Mouse (Mus musculus): Measurements from ENCODE around the gene Dll1.

The Dll1 gene

DNA sequence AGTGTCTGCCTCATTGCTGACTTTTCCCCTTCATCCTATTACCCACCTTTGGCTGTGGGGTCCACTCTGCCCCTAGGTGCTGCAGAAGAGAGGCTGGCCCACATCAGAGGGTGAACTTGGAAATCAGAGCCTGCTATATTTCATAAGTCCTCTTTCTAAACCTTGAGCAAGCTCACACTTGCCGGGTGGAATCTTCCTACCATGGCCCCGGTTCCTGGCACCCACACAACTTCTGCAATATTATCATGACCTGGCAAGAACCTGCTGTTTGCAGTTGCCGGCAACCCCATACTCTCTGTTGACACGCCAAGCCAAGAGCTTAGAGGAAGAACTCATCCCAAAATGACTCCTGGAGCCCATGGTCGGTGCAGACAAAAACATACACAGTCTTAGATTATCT, 49.6 kb downstream of the Dll1 start:
- DNase-seq (ENCODE audit: low spot score in 2 of 2): no peak

DNA sequence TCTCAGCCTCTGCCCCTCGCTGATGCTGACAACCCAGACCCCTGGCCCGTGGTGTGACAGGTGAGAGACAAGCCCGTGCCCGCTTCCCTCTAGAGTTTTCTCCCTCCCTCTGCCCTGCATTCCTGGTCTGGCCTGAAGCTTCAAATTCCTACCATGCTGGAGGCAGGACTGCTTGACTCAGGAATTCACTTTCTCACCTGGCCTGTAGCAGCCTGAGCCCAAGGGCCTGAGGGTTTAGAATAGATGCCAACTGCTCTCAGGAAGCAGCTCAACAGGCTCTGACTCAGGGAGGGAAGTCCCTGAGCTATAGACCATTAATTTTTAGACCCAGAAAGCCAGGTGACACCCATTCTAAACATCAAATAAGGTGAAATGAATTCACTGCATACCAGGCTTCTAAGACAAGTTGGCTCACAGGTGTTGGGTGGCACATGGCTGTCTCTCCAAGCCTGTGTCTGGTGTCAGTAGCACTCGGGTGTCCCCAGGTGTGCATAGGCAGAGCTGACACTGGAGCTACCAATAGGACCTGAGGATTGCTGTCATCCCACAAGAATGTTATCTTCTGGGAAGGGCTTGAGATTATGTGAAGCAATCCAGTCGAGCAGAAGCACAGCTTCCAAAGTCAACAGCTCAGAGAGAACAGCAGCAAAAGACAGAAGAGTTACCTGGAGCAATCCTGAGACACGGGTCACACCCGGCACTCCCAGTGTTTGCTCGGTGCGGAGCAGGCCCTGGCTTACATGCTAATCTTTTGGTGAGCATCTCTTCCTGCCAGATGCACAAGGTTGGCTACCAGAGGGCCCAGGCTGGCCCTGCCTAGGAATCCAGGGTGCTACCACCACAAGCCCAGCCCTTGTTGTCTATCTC, 50.5 kb downstream of the Dll1 start:
- no peak for DNase-seq (ENCODE audit: low spot score in 2 of 2)

DNA sequence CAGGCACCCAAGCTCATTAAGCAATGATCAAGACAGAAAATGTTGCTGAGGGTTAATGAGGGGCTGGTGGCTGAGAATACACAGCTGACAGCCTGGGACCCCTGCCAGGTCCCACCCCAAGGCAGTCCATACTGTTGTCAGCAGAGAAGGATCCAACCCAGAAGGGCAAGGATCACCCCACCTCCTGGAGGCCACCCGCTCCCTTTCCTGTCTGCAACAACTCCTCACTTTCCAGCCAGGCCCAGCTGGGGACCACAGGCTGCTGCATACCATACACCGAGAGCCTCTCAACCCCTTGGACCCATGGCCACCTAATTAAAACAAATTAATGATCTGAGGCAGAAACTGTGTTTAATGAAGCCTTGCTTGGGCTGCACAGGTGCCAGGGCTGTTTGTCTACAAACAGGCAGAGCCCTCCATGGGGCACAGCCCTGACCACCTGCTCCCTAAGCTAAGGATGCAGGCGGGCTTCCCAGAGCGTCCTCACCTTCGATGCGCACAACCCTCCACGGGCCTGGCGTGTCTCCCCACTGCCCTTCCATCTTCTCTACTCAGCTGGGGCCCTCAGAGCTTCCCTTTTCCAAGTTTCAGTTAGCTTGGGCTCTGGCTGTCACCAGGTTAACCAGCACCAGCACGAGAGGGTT, 53.4 kb downstream of the Dll1 start:
- DNase-seq (ENCODE audit: low spot score in 2 of 2): peak in 1 of 2 experiments; percentile 15

All from spleen, postnatal 10 days (tissue).